In the genomic region with DNA sequence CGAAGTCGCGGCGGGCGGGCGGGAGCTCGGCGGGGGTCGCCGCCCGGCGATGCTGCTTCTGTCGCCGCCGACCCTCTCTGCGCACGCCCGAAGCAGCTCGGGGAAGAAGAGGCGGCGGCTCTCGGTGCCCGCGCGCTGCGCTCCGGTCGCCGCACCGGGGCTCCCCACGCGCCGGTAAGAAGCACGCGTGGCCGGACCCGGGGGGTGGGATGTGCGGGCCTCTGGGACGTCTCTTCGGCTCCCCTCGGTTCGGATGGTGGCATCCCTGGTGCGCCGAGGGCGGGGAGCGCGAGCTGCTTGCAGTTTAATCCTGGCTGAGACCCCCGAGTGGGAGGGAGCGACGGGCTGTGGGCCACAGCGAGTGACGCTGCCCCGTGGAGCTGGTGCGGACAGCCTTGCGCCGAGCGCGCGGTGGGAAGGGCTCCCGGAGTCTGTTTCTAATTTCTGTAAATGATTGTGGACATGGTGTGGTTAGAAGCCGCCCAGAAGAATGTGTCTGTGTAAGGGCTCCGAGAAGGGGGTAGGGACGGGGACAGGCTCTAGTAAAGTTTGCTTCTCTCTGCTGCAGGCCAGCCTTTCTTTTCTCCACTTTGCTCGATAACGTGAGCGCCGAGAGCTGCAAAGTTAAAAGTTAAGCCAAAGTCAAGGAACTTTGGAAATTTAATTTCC, we compare ENCODE assay signal across 8 mouse cellular contexts. TPM values are rescaled to one million over a fixed set of nuclear protein-coding genes. Genes with fewer than 3 reads are reported as not detected.
A peak's percentile ranks its signal among the peaks of the same experiment; 100 is the strongest.
DNase-seq lines count a peak whose midpoint lies in the region; ATAC-seq and TF ChIP-seq lines count a peak whose summit lies in the region.

No protein-coding gene starts in this region.

- peak overlapping the region; percentile 74 for H3K9ac ChIP-seq in ES-E14 (ENCODE audit: insufficient read depth, low read depth, low read length, poor library complexity, severe bottlenecking)
- H3K9ac ChIP-seq in forebrain, embryonic 12.5 days: peak overlapping the region; percentile 79
- peak overlapping the region; percentile 86 for H3K9ac ChIP-seq in lung, embryonic 16.5 days (ENCODE audit: low read length)

- peaks cover 5 to 14% of the 10 kb centered on the region in 2 experiments; a peak in 3 of 4 replicates for H3K4me1 ChIP-seq in ES-E14 (ENCODE audit: control insufficient read depth in 2 of 2, insufficient read depth in 2 of 2, low read length in 2 of 2, poor library complexity in 1 of 2)
- peaks cover 42% of the 10 kb centered on the region for H3K4me1 ChIP-seq in forebrain, embryonic 12.5 days
- peaks cover 15% of the 10 kb centered on the region; the same call in 1 of the 2 replicates for H3K4me1 ChIP-seq in lung, embryonic 16.5 days (replicated peaks; ENCODE audit: control insufficient read depth, insufficient read depth, low read length)

- no peaks in the 10 kb centered on the region for H3K36me3 ChIP-seq in ES-E14 (ENCODE audit: control insufficient read depth, insufficient read depth, low read length, poor library complexity, severe bottlenecking)
- no peaks in the 10 kb centered on the region for H3K36me3 ChIP-seq in forebrain, embryonic 12.5 days (replicated peaks)
- H3K36me3 ChIP-seq in lung, embryonic 16.5 days (ENCODE audit: control insufficient read depth, insufficient read depth, low read length): no peaks in the 10 kb centered on the region

- in situ Hi-C loops in ES-E14 (cut with MboI; ENCODE audit: low sequenced_read_pairs in 2 of 2, unreplicated experiment in 2 of 2): no loop called here

- no peaks in the 10 kb centered on the region for H3K9me3 ChIP-seq in ES-E14 (ENCODE audit: control insufficient read depth, insufficient read depth, low read depth, low read length)
- no peaks in the 10 kb centered on the region for H3K9me3 ChIP-seq in forebrain, embryonic 12.5 days
- no peaks in the 10 kb centered on the region for H3K9me3 ChIP-seq in lung, embryonic 16.5 days (ENCODE audit: control insufficient read depth, low read length)

- DNase-seq in ES-E14 (ENCODE audit: low read depth, low spot score): no peak
- DNase-seq in adrenal gland, postnatal 25 days: peak; percentile 38
- DNase-seq in heart, postnatal 14 days: peak; percentile 53
- DNase-seq in kidney, postnatal 4 days: peak; percentile 75 to 84
- peak; percentile 59 for DNase-seq in ovary, postnatal 36 days (ENCODE audit: low spot score)

- H3K4me3 ChIP-seq in ES-E14 (ENCODE audit: insufficient read depth in 1 of 2, low read depth in 1 of 2, low read length in 2 of 2, poor library complexity in 1 of 2, severe bottlenecking in 1 of 2): peak overlapping the region; percentile 83 to 84
- peak overlapping the region; percentile 90 for H3K4me3 ChIP-seq in forebrain, embryonic 12.5 days (replicated peaks)
- H3K4me3 ChIP-seq in lung, embryonic 16.5 days (ENCODE audit: low read length): peak overlapping the region; percentile 85

- ATAC-seq in forebrain, embryonic 12.5 days (ENCODE audit: low FRiP score): peak; percentile 27
- peak; percentile 42 for ATAC-seq in lung, embryonic 16.5 days (ENCODE audit: low read depth)
- no peak for ATAC-seq in inflammation-experienced regulatory T-cells, adult 6 months

- peak overlapping the region; percentile 88 for H3K4me2 ChIP-seq in forebrain, embryonic 12.5 days
- peak overlapping the region; percentile 90 for H3K4me2 ChIP-seq in lung, embryonic 16.5 days (ENCODE audit: low read depth, low read length)

- under 1% methylated on average over 53 of the region's 67 CpGs for WGBS in forebrain, embryonic 12.5 days
- under 1% methylated on average over 65 of the region's 67 CpGs for WGBS in lung, embryonic 16.5 days

- H3K27ac ChIP-seq in ES-E14 (ENCODE audit: insufficient read depth, low read depth, low read length, poor library complexity, severe bottlenecking): no peak overlapping the region
- H3K27ac ChIP-seq in forebrain, embryonic 12.5 days: peak overlapping the region; percentile 89
- peak overlapping the region; percentile 84 for H3K27ac ChIP-seq in lung, embryonic 16.5 days (ENCODE audit: low read length)

- intact Hi-C loops in heart, postnatal 14 days (cut with DNase I): loop anchor here (5.0 kb wide), 2 partner anchors 37 to 48 kb away; no protein-coding TSS in a partner anchor

- H3K27me3 ChIP-seq in forebrain, embryonic 12.5 days: peaks cover 10% of the 10 kb centered on the region; the same call in 1 of the 2 replicates
- H3K27me3 ChIP-seq in lung, embryonic 16.5 days (ENCODE audit: control insufficient read depth, insufficient read depth, low read depth, low read length): no peaks in the 10 kb centered on the region; the same call in 1 of the 2 replicates

TF ChIP-seq in ES-E14, 5 proteins besides CTCF, POLR2A, EP300 and RAD21:
- TF ChIP-seq MAFK (IDR thresholded peaks at IDR 0.05; ENCODE audit: insufficient read depth, low read depth, low read length): no peak
- TF ChIP-seq HCFC1 (IDR thresholded peaks at IDR 0.05; ENCODE audit: borderline replicate concordance, insufficient read depth, low read length): 0 out of 2 replicates have a peak, but pooled peaks have one; percentile 24

RNA-seq across cellular contexts. Expression of a gene that starts 0.5 kb away (rescaled TPM):
- 11.9 and 12.6 TPM in 2 replicates for total RNA-seq in ES-E14 (2012; rRNA removed)
- 17.5 and 21.4 TPM in 2 replicates for total RNA-seq in adrenal gland, postnatal 25 days (2021)
- polyA plus RNA-seq in forebrain, embryonic 12.5 days (2016; fragmentation: Nextera tagmentation; extraction: Ambion mirVana): 13.8 and 14.4 TPM in 2 replicates
- total RNA-seq in heart, postnatal 14 days (2021): 10 to 100 TPM in 1 of 2 experiments, 1 to 10 TPM in 1; 8.5 to 10.7 TPM
- polyA plus RNA-seq in lung, embryonic 16.5 days (2015; fragmentation: Nextera tagmentation; extraction: Ambion mirVana): 14.9 and 15.4 TPM in 2 replicates
- polyA plus RNA-seq in inflammation-experienced regulatory T-cells, adult 6 months (2017; shearing (Covaris generic)): 10 to 100 TPM; 19.1 to 30.1 (median 25.2) TPM
